Mouse (Mus musculus) ovary, adult 10 weeks (tissue): Measurements from ENCODE around the gene Arl6ip1. TPM values are rescaled to one million over a fixed set of nuclear protein-coding genes. Genes with fewer than 3 reads are reported as not detected.

Source experiments
- polyA plus RNA-seq: library from polyadenylated mRNA; stranded (reverse); fragments of 350-450 nt; fragmentation: Illumina TruSeq; extraction: RNeasy Lipid Tissue Mini Kit (QIAGEN cat#74804); gene quantifications from one replicate; pipeline ENCODE4 v1.2.3, GENCODE M21; 2014

The Arl6ip1 gene
- polyA plus RNA-seq, result 309 TPM

DNA sequence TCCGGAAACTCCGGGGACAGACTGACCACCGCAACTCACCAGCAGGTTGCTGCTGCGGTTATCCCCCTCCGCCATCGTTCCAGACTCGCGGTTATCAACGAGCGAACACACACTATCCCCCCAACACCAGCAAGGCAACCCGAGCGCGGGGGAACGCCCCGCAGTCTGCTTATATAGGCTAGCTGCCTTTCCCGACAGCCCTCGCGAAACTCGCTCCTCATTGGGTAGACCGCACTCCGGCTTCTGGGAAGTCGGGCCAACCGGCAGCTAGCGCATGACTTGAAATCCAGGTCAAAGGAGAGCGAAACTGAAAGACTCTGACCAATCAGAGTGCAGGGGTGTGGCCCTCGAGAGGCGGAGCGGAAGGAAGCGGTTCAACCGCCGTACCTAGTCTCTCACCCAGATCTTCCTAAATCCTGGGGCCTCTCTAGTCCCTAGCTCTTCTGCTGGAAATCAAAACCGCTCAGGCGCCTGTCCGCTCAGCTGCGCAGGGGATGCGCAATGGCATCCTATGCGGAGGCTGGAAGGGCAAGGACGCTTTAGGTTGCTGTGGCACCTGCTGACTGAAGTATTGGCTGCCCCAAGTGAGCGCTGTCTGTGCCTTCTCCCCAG is at the start of gene Arl6ip1:
Gene Arl6ip1, minus strand, starts transcription at position 233 of the 612 bp plus-strand sequence.

GRCm38 (mm10) chr7:118115877-118116568 is 13.4 kb downstream of the Arl6ip1 start, which contains the start of gene Rps15a:
TSS of gene Rps15a (minus strand) at chr7:118116188.

Other genes with a start within 250 kb of the Arl6ip1 start
- gene Rps15a, start 13.5 kb downstream of the Arl6ip1 start, polyA plus RNA-seq, result 888 TPM
- 68.2 TPM for gene Smg1, start 114.0 kb upstream of the Arl6ip1 start, polyA plus RNA-seq